In the genomic region with DNA sequence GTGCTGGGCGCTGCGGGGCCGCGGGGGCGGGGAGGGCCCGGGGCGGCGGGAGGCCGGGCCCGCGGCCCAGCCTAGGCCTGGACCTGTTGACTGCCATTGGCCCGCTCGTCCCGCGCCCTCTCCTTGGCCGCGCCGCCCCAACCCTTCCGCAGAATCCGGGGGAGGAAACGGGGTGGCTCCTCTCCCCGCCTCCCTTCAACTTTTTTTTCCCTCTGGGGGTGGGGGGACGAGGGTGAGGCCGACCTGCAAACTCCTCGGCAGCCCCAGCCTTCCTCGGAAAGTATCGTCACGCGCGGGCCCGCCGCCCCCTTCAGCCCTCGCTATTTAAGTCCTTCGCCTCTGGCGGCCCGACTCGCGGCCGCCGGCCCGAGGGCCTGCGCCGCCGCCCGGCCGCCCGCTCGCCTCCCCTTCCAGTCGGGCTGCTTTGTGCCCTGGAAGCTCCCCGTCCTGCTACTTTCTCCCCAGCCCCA, we compare ENCODE assay signal across 8 mouse cellular contexts. TPM values are rescaled to one million over a fixed set of nuclear protein-coding genes. Genes with fewer than 3 reads are reported as not detected.
DNase-seq lines count a peak whose midpoint lies in the region; ATAC-seq lines count a peak whose summit lies in the region.

No protein-coding gene starts in this region.

- DNase-seq in NIH3T3 (ENCODE audit: low read depth): peak; percentile 97
- peak; percentile 91 to 95 for DNase-seq in cerebellum, postnatal 10 days
- peak; percentile 80 to 85 for DNase-seq in frontal cortex, postnatal 14 days (ENCODE audit: low spot score in 2 of 2)
- peak; percentile 77 for DNase-seq in left cerebral cortex, adult 11 months (ENCODE audit: low spot score)
- DNase-seq in retina, postnatal 7 days (ENCODE audit: low read depth, low spot score): peak; percentile 89
- DNase-seq in urinary bladder, postnatal 14 days (ENCODE audit: low spot score): peak; percentile 95

- H3K27ac ChIP-seq in hindbrain, embryonic 13.5 days: peak overlapping the region; percentile 100
- peak overlapping the region; percentile 88 for H3K27ac ChIP-seq in macrophage

- H3K9ac ChIP-seq in hindbrain, embryonic 13.5 days: peak overlapping the region; percentile 95

- no peaks in the 10 kb centered on the region for H3K9me3 ChIP-seq in hindbrain, embryonic 13.5 days

- peak overlapping the region; percentile 58 for H3K4me3 ChIP-seq in hindbrain, embryonic 13.5 days
- peak overlapping the region; percentile 49 for H3K4me3 ChIP-seq in macrophage (ENCODE audit: inconsistent target)

- under 1% methylated on average over 28 of the region's 50 CpGs for WGBS in hindbrain, embryonic 13.5 days
- 2% methylated on average over 39 of the region's 50 CpGs for WGBS in macrophage (ENCODE audit: missing documents)

- H3K27me3 ChIP-seq in hindbrain, embryonic 13.5 days: no peaks in the 10 kb centered on the region

- peaks cover 27% of the 10 kb centered on the region for H3K4me1 ChIP-seq in hindbrain, embryonic 13.5 days (replicated peaks)

- peak; percentile 95 for ATAC-seq in hindbrain, embryonic 13.5 days (ENCODE audit: low FRiP score)

- H3K36me3 ChIP-seq in hindbrain, embryonic 13.5 days: no peaks in the 10 kb centered on the region
- no peaks in the 10 kb centered on the region for H3K36me3 ChIP-seq in macrophage (ENCODE audit: inconsistent target)

- H3K79me2 ChIP-seq in macrophage (ENCODE audit: inconsistent target): no peaks in the 10 kb centered on the region

- H3K4me2 ChIP-seq in hindbrain, embryonic 13.5 days: peak overlapping the region; percentile 90

RNA-seq across cellular contexts. Expression of a gene that starts 1.8 kb away (rescaled TPM):
- polyA plus RNA-seq in hindbrain, embryonic 13.5 days (2015; fragmentation: Nextera tagmentation; extraction: Ambion mirVana): 60.3 and 61.4 TPM in 2 replicates
- 100 to 1,000 TPM in 22 of 26 experiments, 10 to 100 TPM in 4; 46.2 to 299 (median 188) TPM for total RNA-seq in macrophage (2018; cell fraction: chromatin; rRNA removed)
- total RNA-seq in macrophage (2018; cell fraction: cytosol; rRNA removed): 10 to 100 TPM in 24 of 26 experiments, 1 to 10 TPM in 2; 4.9 to 29.0 (median 20.5) TPM
- total RNA-seq in macrophage (2018; cell fraction: nucleus; rRNA removed): 100 to 1,000 TPM in 9 of 26 experiments, 10 to 100 TPM in 17; 34.7 to 160 (median 79.6) TPM
- 14.8 to 17.0 TPM (median 16.7 TPM) in 3 replicates for polyA plus RNA-seq in macrophage (2018)

RNA-seq across cellular contexts. Expression of a gene that starts 8.0 kb away (rescaled TPM):
- 11.5 and 12.7 TPM in 2 replicates for polyA plus RNA-seq in hindbrain, embryonic 13.5 days (2015; fragmentation: Nextera tagmentation; extraction: Ambion mirVana)
- 1 to 10 TPM in 2 of 26 experiments, under 1 TPM in 2, not detected in 22; 0.15 to 1.3 (median 0.61) TPM for total RNA-seq in macrophage (2018; cell fraction: chromatin; rRNA removed)
- under 1 TPM in 5 of 26 experiments, not detected in 21; 0.04 to 0.26 (median 0.05) TPM for total RNA-seq in macrophage (2018; cell fraction: cytosol; rRNA removed)
- total RNA-seq in macrophage (2018; cell fraction: nucleus; rRNA removed): under 1 TPM in 1 of 26 experiments, not detected in 25; 0.34 TPM
- not detected in 3 replicates for polyA plus RNA-seq in macrophage (2018)

RNA-seq across cellular contexts. Expression of a gene that starts 19.3 kb away (rescaled TPM):
- polyA plus RNA-seq in hindbrain, embryonic 13.5 days (2015; fragmentation: Nextera tagmentation; extraction: Ambion mirVana): 13.1 and 14.0 TPM in 2 replicates
- 1 to 10 TPM in 2 of 26 experiments, under 1 TPM in 2, not detected in 22; 0.23 to 1.8 (median 0.97) TPM for total RNA-seq in macrophage (2018; cell fraction: chromatin; rRNA removed)
- under 1 TPM in 12 of 26 experiments, not detected in 14; 0.03 to 0.15 (median 0.05) TPM for total RNA-seq in macrophage (2018; cell fraction: cytosol; rRNA removed)
- total RNA-seq in macrophage (2018; cell fraction: nucleus; rRNA removed): under 1 TPM in 5 of 26 experiments, not detected in 21; 0.12 to 0.34 (median 0.17) TPM
- polyA plus RNA-seq in macrophage (2018): 0.09 to 0.53 TPM in 2 of 3 replicates, not detected in the other

Comparison
In these comparisons a context has a peak if more than half of its experiments do, and no peak if none do; other contexts are left out.
1. Peak in every context shown above with its lines: DNase-seq, ATAC-seq, H3K4me3 ChIP-seq and H3K27ac ChIP-seq.
2. RNA of a gene that starts 8.0 kb away (polyA plus RNA-seq): 11.5 to 12.7 TPM in hindbrain, embryonic 13.5 days; not detected in macrophage; every median in the first group is over 10 times any median in the second.